Mouse (Mus musculus) lung, postnatal 10 days (tissue): Measurements from ENCODE around the gene Ugt1a7c.

Source experiments
- DNase-seq: peaks from one replicate; pipeline ENCODE4 v3.0.0; 2021

Gene Ugt1a7c

GRCm38 (mm10) chr1:88246386-88246785 lies 151.5 kb downstream of the Ugt1a7c start:
- DNase-seq, result no peak

- DNase-seq, result no peak
Measured at GRCm38 (mm10) chr1:88247660-88248059, 152.8 kb downstream of the Ugt1a7c start.

DNA sequence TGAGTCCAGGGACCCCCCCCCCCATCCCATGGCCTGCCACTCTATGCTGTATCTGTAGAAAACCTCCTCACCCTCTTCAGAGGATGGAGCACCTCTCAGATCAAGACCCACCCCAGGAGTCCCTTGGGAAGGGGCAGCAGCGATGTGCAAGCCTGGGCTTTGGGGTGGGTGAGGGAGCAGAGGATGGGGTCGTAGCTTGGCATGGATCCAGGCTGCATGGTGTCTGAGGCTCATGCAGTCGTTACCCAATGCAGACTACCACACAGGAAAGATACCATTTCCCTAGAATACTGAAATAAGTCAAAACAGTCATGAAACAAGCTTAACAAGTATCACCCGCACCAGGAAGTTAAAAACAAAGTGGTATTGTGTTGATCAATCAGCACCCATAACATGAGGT lies 153.8 kb downstream of the Ugt1a7c start:
- no peak for DNase-seq

GRCm38 (mm10) chr1:88249596-88249995 lies 154.7 kb downstream of the Ugt1a7c start:
- no peak for DNase-seq

DNA sequence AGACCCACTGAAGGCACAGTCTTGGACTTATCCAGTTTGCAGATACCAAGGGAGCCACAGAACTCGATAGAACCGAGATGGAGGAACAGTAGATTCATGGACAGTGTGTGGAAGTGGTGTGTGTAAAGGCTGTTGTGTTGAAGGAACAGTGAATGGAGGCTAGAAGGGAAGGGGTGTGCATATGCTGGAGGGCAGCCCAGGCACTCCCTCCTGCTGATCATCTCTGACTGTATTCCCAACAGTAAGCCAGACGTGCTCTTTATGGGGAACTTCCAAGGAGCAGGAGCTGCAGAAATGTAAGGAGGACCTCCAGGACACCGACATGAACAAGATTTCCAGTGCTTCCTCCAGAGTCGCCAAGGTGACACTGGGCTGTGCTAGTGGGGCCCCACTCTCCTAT lies 155.2 kb downstream of the Ugt1a7c start:
- no peak for DNase-seq

DNA sequence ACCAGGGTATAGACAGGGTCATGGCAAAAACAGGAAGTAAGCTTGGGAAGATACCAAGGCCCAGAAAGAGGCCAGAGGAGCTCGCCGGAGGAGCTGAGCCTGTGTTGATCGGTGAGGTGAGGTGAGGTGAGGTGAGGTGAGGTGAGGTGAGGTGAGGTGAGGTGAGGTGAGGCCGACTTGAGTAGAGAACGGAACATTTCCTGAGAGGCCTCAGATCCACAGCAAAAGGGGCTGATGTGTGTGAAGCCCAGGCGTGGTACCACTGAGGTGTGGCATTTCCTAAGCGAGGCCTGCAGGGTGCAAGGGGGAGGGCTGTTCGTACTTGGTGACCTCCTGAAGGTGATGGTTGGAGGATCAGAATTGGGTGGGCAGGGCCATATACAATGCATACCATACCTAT lies 158.2 kb downstream of the Ugt1a7c start:
- no peak for DNase-seq

- DNase-seq, result no peak
Measured at GRCm38 (mm10) chr1:88253540-88253939, 158.7 kb downstream of the Ugt1a7c start.

DNA sequence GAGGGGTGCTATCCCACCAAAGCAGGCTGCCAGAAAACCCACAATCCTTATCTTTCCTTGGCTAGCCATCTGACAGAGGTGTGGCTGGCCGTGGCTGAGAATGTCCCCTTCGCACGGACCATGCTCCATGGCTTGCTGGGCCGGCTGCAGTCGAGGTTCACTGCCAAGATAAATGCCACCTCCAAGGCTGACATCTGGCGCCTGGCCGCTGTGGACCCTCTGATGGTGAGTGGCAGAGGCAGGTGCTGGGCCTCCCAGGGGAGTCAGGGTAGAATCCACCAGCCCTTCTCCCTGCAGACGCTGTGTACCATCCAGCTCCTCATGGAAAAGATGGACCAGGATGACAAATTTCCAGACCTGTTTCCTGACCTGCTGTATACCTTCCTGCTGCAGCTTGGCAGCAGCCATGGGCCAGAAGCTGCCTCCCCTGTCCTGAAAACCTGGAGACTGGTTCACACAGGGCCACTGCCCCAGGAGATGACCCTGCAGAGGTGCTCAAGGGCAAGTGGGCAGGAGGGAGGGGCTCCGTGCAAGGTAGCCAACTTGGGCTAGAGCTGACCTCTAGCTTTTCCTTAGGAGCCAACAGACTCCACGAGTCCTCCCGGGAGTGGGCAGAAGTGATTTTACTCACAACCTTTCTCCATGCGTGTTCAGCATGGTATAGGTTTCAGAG lies 160.1 kb downstream of the Ugt1a7c start:
- no peak for DNase-seq

GRCm38 (mm10) chr1:88255466-88255857 lies 160.6 kb downstream of the Ugt1a7c start:
- no peak for DNase-seq

- DNase-seq, result no peak
Measured at GRCm38 (mm10) chr1:88255989-88256754, 161.3 kb downstream of the Ugt1a7c start.

DNA sequence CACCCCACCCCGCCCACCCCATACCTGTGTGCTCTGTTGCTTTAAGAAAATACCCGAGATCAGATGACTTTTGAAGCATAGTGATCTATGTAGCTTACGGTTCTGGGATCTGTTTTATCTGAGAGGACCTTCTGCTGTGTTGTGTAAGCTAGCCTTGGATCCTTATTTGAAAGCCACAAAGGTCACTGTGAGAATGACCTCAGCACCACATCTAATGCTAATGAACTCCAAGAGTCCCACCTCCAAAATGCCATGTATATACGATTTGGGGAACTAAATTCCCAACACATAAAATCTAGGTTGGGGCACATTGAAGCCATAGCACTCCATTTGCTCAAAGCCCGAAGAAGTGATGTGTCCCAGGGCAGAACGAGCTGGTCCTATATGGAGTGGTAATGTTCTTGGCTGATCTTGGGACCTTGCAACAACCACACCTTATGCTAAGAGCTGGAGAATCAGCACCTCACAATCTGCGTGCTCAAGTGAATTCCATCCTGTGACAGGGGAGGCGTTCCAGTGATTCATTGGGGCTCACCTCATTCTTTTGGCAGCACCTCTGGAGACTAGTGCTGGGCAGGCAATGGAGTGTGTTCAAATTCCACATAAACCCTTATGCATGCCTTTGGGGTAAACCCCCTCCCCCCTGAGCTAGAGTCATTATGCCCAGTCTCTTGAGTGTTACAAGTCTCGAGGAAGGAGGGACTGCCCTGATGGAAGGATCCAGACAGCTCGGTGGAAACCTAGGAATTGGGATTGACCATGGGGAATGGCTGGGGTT lies 162.2 kb downstream of the Ugt1a7c start:
- no peak for DNase-seq

DNA sequence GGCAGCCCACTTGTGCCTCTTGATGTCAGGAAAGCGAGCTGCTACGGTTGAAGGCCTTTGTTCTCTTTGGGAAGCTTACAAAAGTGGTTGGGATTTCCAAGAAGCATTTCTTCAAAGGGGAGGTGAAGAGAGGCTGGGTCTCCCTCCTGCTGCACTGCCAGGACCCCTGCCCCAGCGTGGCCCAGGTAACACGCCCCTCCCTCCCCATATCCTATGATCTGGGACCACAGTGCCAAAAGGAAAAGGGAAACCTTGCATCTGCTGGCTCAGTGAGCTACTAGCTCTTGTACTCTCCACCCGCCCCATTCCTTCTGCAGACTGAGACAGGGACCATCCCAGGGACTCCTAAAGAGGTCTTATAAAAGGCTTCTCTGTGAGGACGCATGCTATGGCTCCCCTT lies 162.8 kb downstream of the Ugt1a7c start:
- DNase-seq, result no peak

DNA sequence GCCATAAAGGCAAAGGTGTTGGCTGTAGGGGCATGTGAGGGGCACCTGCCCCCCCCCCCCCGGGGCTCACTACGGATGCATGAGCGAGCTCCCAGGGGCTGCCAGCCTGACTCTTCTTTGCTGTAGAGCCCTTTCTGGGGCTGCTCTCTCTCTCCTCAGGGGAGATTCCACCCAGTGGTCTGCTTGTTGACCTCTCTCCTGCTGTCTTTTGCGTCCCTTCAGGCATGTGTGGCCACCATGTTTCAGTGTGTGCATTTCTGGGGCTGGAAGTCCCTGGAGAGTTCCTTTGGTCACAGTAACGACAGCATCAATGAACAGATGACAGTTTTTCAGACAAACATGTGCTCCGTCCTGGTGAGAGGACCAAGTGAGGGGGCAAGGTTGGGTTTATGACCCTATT lies 163.5 kb downstream of the Ugt1a7c start:
- no peak for DNase-seq

GRCm38 (mm10) chr1:88258881-88259642 lies 164.2 kb downstream of the Ugt1a7c start:
- peak; percentile 25 for DNase-seq

DNA sequence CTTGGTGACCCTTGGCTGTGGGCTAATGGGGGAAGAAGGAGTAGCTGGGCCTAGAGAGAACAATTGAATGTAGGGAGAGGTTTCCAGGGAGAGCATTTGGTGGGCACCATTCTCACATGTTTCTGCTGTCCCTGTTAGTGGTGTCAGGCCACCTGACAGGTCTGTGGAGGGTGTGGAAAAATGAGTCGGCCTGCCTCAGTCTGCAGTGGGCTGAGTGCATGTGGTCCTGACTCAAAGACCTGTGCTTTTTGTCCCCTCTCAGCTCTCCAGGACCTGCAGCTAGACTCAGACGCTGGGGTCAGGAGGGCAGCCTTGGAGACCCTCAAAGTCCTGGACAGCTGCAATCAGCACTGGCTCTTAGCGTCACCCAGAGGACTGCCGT lies 164.8 kb downstream of the Ugt1a7c start:
- peak; percentile 24 for DNase-seq

DNA sequence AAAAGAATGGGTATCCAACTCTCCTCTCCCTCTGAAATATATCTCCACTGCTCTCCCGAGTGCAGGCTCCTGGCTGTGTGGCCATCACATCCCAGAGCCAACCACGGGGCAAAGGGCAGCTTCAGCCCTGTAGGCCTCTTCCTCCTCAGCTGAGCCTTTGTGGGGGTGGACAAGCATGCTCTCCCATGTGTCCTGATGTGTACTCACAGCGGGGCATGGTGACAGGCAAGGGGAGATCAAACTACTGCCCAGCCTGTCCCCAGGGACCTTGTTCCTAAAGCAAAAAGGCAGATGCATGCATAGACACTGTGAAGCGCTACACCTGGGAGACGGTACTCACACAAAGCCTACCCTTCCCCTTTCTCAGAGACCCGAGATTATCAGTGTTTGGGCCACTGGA lies 165.3 kb downstream of the Ugt1a7c start:
- DNase-seq, result peak; percentile 63

GRCm38 (mm10) chr1:88260604-88261377 lies 165.9 kb downstream of the Ugt1a7c start:
- DNase-seq, result no peak

- peak; percentile 21 for DNase-seq
Measured at GRCm38 (mm10) chr1:88261706-88262105, 166.8 kb downstream of the Ugt1a7c start.

DNA sequence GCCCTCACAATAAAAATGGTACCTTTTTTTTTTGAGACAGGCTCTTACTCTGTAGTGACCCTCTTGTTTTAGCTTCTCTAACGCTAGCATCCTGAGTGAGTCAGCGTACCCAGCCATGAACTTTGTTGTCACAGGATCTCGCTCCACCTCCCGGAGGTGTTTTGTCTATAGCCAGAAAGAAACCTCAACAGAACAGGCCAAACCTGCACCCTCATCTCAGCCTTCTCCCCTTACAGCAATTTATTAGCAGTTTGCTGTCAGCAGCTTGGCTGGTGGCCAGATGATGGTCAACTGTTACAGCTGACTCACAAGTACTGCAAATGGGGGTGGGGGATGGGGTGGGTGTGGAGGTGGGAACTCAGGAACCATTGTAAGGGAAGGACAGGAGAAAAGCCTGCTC lies 167.4 kb downstream of the Ugt1a7c start:
- peak; percentile 68 for DNase-seq

DNA sequence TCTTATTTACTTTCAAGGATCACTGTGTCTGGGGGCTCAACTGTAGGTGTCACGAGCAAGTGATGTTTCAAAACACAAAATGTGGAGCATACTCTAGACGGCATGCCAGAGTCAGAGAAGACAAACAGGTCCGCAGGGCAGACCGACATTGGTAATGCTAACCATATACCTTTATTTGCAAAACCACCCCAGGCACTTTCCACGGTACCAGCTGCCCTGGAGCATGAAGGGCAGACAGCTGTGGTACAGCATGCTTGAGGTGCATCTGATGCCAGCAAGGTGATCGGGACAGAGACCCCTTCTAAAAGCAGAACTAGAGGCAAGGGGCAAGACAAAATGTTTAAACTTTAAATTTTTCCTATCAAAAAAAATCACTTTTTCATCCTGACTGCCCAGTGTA lies 168.1 kb downstream of the Ugt1a7c start:
- peak; percentile 22 for DNase-seq

DNA sequence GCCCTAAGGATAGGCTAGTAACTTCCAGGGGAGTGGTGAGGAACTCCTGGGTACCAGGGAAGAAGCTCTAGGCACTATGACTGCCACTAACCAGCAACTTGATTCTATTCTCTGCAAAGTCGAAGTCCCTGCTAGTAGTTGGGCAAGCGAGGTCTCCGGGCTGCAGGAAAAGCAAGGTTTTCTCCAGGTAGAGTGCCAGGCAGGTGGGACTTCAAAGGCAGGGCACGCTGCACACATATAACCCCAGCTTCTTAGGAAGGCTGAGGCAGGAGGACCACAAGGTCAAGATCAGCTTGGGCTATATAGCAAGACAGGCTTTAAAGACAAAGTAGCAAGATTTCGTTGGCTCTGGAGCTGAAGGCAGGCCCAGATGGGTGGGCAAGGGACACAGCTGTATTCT lies 168.9 kb downstream of the Ugt1a7c start:
- DNase-seq, result no peak

GRCm38 (mm10) chr1:88264237-88264868 lies 169.5 kb downstream of the Ugt1a7c start:
- no peak for DNase-seq
